In the genomic region with DNA sequence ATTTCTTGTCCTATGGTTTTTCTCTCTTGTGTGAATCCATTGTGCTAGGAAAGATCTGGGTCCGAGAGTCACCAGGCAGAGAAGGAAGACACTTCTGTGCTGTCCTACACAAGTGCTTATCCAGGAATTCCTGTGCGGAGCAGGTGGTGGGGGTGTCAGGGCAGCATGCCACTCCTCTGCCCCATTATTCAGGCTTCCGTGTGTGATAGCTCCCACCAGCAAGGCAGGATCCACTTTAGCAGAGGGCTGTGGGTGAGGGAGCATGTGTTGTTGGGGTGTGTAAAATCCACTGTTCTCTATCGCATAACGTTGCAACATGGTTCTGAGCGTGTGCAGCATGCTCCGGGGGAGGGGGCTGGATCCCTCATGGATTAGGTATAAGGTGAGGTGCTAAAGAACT, we compare ENCODE assay signal across 9 mouse cellular contexts.
DNase-seq lines count a peak whose midpoint lies in the region; ATAC-seq lines count a peak whose summit lies in the region.
"Had no signal": no experiment of that assay in that cellular context is flagged by ENCODE, and none has a peak within 500 bp of the region (broad histone marks: within the 10 kb centered on the region; RNA-seq: fewer than 3 reads in every experiment).

No protein-coding gene starts in this region.

- no peak overlapping the region for H3K4me3 ChIP-seq in heart, embryonic 11.5 days (ENCODE audit: low read depth, low read length)
- H3K4me3 ChIP-seq in embryonic facial prominence, embryonic 15.5 days (replicated peaks), result peak overlapping the region; percentile 45; the same call in 1 of the 2 replicates

- H3K4me1 ChIP-seq in heart, embryonic 11.5 days (ENCODE audit: control insufficient read depth, insufficient read depth, low read length), result no peaks in the 10 kb centered on the region
- peaks cover 12% of the 10 kb centered on the region for H3K4me1 ChIP-seq in embryonic facial prominence, embryonic 15.5 days

- 0 out of 2 replicates have a peak, but pooled peaks cover 5% of the 10 kb centered on the region for H3K27me3 ChIP-seq in heart, embryonic 11.5 days (ENCODE audit: control insufficient read depth, insufficient read depth, low read length)
- H3K27me3 ChIP-seq in embryonic facial prominence, embryonic 15.5 days, result no peaks in the 10 kb centered on the region

- H3K27ac ChIP-seq in heart, embryonic 11.5 days (ENCODE audit: low read depth, low read length), result no peak overlapping the region
- no peak overlapping the region for H3K27ac ChIP-seq in embryonic facial prominence, embryonic 15.5 days (replicated peaks)

- H3K9me3 ChIP-seq in heart, embryonic 11.5 days (replicated peaks; ENCODE audit: control insufficient read depth, low read length), result no peaks in the 10 kb centered on the region
- H3K9me3 ChIP-seq in embryonic facial prominence, embryonic 15.5 days (replicated peaks), result no peaks in the 10 kb centered on the region

- no peak overlapping the region for H3K9ac ChIP-seq in heart, embryonic 11.5 days (ENCODE audit: low read depth, low read length)
- no peak overlapping the region for H3K9ac ChIP-seq in embryonic facial prominence, embryonic 15.5 days

- no peak for ATAC-seq in heart, embryonic 11.5 days (replicated peaks; ENCODE audit: insufficient number of reproducible peaks, low FRiP score, low TSS enrichment)
- no peak for ATAC-seq in embryonic facial prominence, embryonic 15.5 days (ENCODE audit: insufficient number of reproducible peaks, low FRiP score, low TSS enrichment, low read depth)
- no peak for ATAC-seq in megakaryocyte-erythroid progenitor cell, adult 5-6 weeks (replicated peaks; ENCODE audit: low FRiP score, low TSS enrichment, poor library complexity, severe bottlenecking)

- H3K4me2 ChIP-seq in heart, embryonic 11.5 days, result peak overlapping the region; percentile 72
- 0 out of 2 replicates have a peak overlapping the region, but pooled peaks have one; percentile 77 for H3K4me2 ChIP-seq in embryonic facial prominence, embryonic 15.5 days (replicated peaks)

- WGBS in heart, embryonic 11.5 days (ENCODE audit: insufficient replicate concordance), result 63% methylated on average over 7 of the region's 7 CpGs
- 67% methylated on average over 7 of the region's 7 CpGs for WGBS in embryonic facial prominence, embryonic 15.5 days

- no peak for DNase-seq in heart, postnatal 4 days
- DNase-seq in layer of hippocampus, adult 18-20 months (ENCODE audit: low spot score in 2 of 2), result peak; percentile 65 to 82
- peak; percentile 13 for DNase-seq in neural tube, embryonic 10.5 days (ENCODE audit: extremely low spot score, low spot score)
- DNase-seq in embryo, embryonic 9.5 days (ENCODE audit: extremely low spot score), result no peak
- DNase-seq in yolk sac, embryonic 10.5 days (ENCODE audit: low spot score), result no peak
- DNase-seq: cerebellum, adult 9-10 months had no signal

- no peaks in the 10 kb centered on the region for H3K36me3 ChIP-seq in heart, embryonic 11.5 days (ENCODE audit: control insufficient read depth, insufficient read depth, low read length)
- no peaks in the 10 kb centered on the region for H3K36me3 ChIP-seq in embryonic facial prominence, embryonic 15.5 days

Comparison
In these comparisons a context has a peak if more than half of its experiments do, and no peak if none do; other contexts are left out.
1. DNase-seq: peak in layer of hippocampus, adult 18-20 months (2 of 2) and neural tube, embryonic 10.5 days (single experiment); none in heart, postnatal 4 days (single experiment), embryo, embryonic 9.5 days (single experiment) and yolk sac, embryonic 10.5 days (single experiment).